Mouse (Mus musculus) bone marrow, adult 2 months (tissue): ENCODE measurements around the gene Clptm1. TPM values are rescaled to one million over a fixed set of nuclear protein-coding genes. Genes with fewer than 3 reads are reported as not detected.

Experiments
- H3K27ac ChIP-seq: fragments of 200-500 bp; 2 replicates; pipeline ENCODE4 v1.5.1; 2012; ENCODE audit warnings: low read depth, mild to moderate bottlenecking, control low read depth, inconsistent platforms, low read length; ENCODE audit not compliant: control insufficient read depth, poor library complexity, insufficient read depth
- H3K4me1 ChIP-seq: fragments of 200-500 bp; 2 replicates; pipeline ENCODE4 v1.6.1; 2011; ENCODE audit warnings: low read length; ENCODE audit not compliant: control insufficient read depth, insufficient read depth
- H3K4me3 ChIP-seq: fragments of 200-500 bp; replicated peaks from 2 replicates; pipeline ENCODE3; 2011; ENCODE audit warnings: mild to moderate bottlenecking, low read depth, low read length, control low read depth; ENCODE audit not compliant: control insufficient read depth
- CTCF ChIP-seq: fragments of 200-500 bp; IDR thresholded peaks from 2 replicates; pipeline ENCODE4 v1.5.1; 2011; ENCODE audit warnings: low read length, control low read depth; ENCODE audit not compliant: control insufficient read depth, insufficient read depth
- POLR2A ChIP-seq: fragments of 200-500 bp; IDR thresholded peaks from 2 replicates; pipeline ENCODE4 v1.6.1; 2011; ENCODE audit warnings: low read depth, mild to moderate bottlenecking, control low read depth, low read length, borderline replicate concordance; ENCODE audit not compliant: control insufficient read depth
- WGBS: fragments of 180-500 bp; shearing (Covaris S2); methylation state at CpG from one replicate; pipeline ENCODE4 v1.1.7; 2018; 5-methylcytosine and 5-hydroxymethylcytosine counted together
- polyA plus RNA-seq: library from polyadenylated mRNA; stranded (reverse); fragments of >200 nt; gene quantifications from 2 replicates; pipeline ENCODE4 v1.2.4, GENCODE M21; 2011; ENCODE audit warnings: low replicate concordance; ENCODE audit not compliant: missing spikeins, insufficient read depth, insufficient read length

Clptm1 gene
- polyA plus RNA-seq, 1 experiment = 31.2 TPM

DNA sequence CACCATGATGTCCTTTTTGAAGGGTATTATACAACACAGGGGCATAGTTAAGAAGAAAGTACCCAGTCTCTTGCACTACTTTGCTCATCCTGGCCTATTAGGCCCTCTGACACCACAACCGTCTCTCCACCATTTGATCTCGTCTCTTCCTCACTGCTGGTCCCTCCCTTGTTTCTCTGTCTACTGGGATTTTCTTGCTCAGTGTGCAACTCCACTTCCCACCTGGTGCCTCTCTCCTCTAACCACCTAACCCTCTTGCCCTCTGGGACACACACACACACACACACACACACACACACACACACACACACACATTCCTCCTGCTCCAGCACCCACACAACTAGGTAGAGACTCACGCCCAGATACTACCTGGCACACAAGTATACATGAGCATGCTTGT lies 14.1 kb upstream of the Clptm1 start:
- no peak overlapping the region for H3K27ac ChIP-seq
- TF ChIP-seq POLR2A (no peak), CTCF (no peak)
- H3K4me1 ChIP-seq = no peaks in the 10 kb centered on the region; the same call in 1 of the 2 replicates
- WGBS = 82% methylated on average over 3 of the region's 3 CpGs
- H3K4me3 ChIP-seq = no peak overlapping the region

DNA sequence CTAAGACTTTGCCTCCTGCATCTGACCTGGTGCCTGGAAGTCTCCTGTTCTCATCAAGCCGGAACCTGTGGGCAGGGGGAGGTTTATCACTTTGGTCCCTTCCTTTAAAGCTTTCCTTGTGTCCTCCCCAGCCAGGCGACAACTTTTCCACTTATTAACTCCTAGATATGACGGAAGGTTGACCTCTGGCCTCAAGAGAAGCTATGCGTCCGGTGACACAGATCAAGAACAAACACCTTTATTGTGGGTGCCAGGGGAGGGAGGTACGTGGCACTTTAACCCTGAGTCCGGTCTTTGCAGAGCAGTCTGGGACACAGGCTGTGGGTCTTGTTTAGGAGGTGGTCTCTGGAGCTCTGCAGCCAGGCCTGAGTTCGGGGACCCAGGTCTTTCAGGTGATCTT lies 13.0 kb upstream of the Clptm1 start, which contains the start of gene Apoc2:
TSS of gene Apoc2 (minus strand) at position 70 of the 400 bp plus-strand sequence.
- Histone ChIP-seq H3K4me1 (no peaks in the 10 kb centered on the region; the same call in 1 of the 2 replicates), H3K27ac (no peak within 1 kb of the TSS), H3K4me3 (no peak within 1 kb of the TSS)
- 81% methylated on average over 8 of the region's 8 CpGs for WGBS
- TF ChIP-seq POLR2A (no peak), CTCF (no peak)

DNA sequence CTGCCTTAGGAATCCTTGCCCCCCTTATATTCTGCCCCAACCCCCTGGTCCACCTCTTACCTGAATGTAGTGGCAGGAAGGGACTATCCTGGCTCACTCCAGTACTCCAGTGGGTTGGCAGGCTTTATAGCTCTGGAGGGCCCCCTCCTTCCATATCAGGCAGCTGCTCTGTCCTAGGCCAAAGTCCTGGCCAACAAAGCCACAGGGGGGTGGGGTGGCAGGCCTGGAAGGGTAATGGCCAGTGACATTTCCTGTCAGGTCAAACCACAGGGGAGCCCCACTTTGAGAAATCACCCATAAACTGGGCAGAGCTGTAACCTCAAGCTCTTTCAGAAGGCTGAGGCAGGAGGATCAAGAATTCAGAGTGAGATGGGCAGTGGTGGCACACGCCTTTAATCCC lies 11.8 kb upstream of the Clptm1 start:
- no peaks in the 10 kb centered on the region; the same call in 1 of the 2 replicates for H3K4me1 ChIP-seq
- 66% methylated on average over 1 of the region's 1 CpGs for WGBS
- TF ChIP-seq CTCF (no peak), POLR2A (no peak)
- H3K27ac ChIP-seq = no peak overlapping the region; the same call in 1 of the 2 replicates
- H3K4me3 ChIP-seq = no peak overlapping the region

DNA sequence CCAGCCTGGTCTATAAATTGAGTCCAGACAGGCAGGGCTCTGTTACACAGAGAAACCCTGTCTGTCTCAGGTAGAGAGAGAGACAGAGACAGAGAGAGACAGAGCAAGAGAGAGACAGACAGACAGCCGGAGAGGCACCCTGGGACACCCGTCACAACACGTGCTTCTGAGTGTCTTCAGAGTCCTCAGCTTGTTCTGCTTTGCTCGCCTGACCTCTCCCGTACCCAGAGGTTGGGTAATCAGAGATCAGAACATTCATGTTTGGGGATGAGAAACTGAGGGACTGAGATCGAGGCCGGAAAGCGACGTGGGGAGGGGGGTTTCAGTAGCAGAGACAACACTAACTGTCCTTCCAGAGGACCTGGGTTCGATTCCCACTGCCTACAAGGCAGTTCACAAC lies 11.0 kb upstream of the Clptm1 start:
- H3K4me1 ChIP-seq = no peaks in the 10 kb centered on the region; the same call in 1 of the 2 replicates
- no peak overlapping the region for H3K4me3 ChIP-seq
- no peak overlapping the region for H3K27ac ChIP-seq
- no peak for TF ChIP-seq POLR2A
- TF ChIP-seq CTCF = no peak
- WGBS = 51% methylated on average over 10 of the region's 10 CpGs

DNA sequence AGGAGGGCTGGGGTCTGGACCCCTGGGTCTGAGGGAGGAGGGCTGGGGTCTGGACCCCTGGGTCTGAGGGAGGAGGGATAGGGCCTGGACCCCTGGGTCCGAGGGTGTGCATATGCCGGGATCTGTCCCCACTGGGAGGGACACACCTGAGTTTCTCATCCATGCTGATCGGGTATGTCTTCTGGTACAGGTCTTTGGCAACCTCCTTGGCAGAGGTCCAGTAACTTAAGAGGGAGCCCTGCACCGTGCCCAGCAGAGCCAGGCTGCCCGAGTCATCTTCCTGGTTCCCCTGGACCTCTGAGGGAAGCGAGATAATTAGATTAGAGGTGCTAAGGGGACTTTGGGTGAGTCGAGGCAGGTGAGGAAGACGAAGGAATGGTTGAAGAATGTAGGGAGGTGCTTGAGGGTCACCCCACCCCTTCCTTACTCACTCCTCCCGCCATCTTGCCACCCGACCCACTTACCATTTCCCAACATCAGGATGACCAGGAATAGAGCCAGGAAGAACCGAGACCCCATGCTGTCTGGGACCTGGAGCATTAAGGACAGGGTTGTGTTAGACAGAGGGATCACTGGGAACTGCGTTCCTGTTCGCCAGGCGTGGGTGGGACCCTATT lies 8.4 kb upstream of the Clptm1 start:
- Histone ChIP-seq H3K27ac (no peak overlapping the region), H3K4me1 (no peaks in the 10 kb centered on the region; the same call in 1 of the 2 replicates), H3K4me3 (no peak overlapping the region)
- 51% methylated on average over 14 of the region's 14 CpGs for WGBS
- TF ChIP-seq CTCF = no peak

DNA sequence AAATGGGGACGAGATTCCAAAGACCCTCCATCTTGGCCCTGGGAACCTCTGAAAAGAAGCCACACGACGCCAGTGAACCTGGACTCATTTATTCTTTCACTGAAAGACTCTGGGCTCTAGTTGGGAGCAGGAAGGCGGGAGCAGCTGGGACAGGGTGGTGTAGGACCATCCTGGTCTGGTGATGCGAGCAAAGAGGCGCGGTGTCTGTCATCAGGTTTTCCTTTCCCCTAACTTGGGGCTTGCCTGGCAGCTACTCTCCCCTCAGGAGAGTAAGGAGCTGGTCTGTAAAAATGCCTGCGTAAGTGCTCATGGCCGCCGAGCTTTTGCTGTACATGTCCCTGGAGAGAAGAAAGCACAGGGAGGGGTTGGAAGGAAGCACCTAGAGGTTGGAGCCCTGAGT lies 6.7 kb upstream of the Clptm1 start:
- no peak overlapping the region for H3K4me3 ChIP-seq
- WGBS = 80% methylated on average over 10 of the region's 10 CpGs
- H3K4me1 ChIP-seq = peaks cover 2% of the 10 kb centered on the region; the same call in 1 of the 2 replicates
- TF ChIP-seq POLR2A = no peak
- no peak for TF ChIP-seq CTCF
- H3K27ac ChIP-seq = no peak overlapping the region

DNA sequence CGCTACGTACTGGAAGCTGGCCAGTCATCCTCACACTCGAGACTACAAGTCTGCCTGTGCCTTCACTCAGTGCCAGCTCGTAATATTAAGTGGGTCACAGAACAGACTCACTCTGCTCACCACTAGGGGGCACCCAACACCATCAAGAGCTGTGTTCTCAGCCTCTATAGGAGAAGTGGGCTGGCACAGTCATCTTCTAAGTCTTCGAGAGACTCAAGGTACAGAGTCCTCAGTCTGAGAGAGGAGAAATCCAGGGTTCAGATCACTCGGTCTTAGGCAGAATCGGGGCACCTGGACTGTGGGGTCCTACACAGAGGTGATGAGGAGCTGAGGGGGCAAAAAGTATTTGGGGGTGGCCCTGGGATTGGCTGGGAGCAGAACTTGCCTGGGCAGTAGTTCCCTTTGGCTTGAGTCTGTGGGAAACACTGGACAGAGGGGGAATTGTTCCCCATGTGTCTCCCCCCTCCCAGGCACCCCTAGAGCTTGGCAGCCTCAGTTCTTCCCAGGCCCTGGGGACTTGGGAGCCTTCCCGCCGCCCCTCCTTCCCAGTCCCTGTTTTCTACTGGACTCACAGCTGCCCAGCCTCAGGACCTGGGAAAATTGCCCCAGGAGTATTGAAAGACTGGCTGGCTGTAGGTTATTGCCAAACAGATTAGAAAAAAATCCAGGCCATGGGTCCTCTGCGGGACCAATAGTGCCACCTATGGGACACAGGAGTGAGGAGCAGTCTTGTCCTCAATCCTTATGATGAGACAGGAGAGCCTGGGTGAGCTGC lies 4.3 kb upstream of the Clptm1 start:
- TF ChIP-seq POLR2A = no peak
- peak; percentile 94 for TF ChIP-seq CTCF
- H3K4me1 ChIP-seq = peaks cover 2% of the 10 kb centered on the region; the same call in 1 of the 2 replicates
- no peak overlapping the region for H3K4me3 ChIP-seq
- 9% methylated on average over 10 of the region's 10 CpGs for WGBS
- H3K27ac ChIP-seq = peak overlapping the region; percentile 35

DNA sequence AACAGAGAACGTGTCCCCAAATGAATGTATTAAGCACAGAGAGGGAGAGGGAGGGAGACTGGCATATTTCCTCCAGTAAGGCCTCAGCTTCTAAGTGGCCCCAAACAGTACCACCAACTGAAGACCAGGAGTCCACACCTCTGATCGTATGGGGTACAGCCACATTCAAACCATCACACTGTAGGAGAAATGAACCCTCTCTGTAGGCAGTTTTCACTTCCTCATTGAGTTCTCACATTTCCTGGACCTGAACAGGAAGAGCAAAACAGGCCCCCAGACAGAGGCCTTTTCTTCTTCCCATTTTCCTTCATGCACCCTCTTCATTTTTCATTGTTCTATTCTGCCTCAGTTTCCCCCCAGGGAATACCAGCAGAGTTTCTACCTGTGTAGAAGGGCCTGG lies 2.6 kb upstream of the Clptm1 start:
- no peak for TF ChIP-seq CTCF
- TF ChIP-seq POLR2A = no peak
- peak overlapping the region; percentile 65; the same call in 1 of the 2 replicates for H3K27ac ChIP-seq
- peaks cover 4% of the 10 kb centered on the region; the same call in 1 of the 2 replicates for H3K4me1 ChIP-seq
- WGBS = 37% methylated on average over 2 of the region's 2 CpGs
- H3K4me3 ChIP-seq = no peak overlapping the region

DNA sequence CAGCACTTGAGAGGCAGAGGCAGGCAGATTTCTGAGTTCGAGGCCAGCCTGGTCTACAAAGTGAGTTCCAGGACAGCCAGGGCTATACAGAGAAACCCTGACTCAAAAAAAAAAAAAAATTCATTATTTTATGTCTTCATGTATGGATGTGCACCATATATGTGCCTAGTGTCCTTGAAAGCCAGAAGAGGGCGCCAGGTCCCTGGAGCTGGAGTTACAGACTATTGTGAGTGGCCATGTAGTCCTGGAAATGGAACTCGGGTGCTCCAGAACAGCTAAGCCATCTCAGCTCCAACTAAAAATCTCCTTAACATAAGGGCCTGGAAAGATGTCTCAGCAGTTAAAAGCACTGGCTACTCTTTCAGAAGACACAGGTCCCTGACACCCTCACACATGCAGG lies 1.9 kb upstream of the Clptm1 start:
- H3K27ac ChIP-seq = peak overlapping the region; percentile 65; the same call in 1 of the 2 replicates
- TF ChIP-seq POLR2A (no peak), CTCF (peak; percentile 41; the same call in 1 of the 2 replicates)
- WGBS = 74% methylated on average over 3 of the region's 3 CpGs
- H3K4me1 ChIP-seq = peaks cover 4% of the 10 kb centered on the region; the same call in 1 of the 2 replicates
- H3K4me3 ChIP-seq = no peak overlapping the region
